Mouse (Mus musculus) v-Abl transformed pro-B cells (cell line): ENCODE data around the gene Sae1.

Experiments used
- in situ Hi-C, 2 experiments: fragments of 400-800 bp; cut with MboI; formaldehyde crosslinking; loops; one replicate each; pipeline ENCODE4 v1.15.1; 2025; ENCODE audit not compliant: unreplicated experiment in 2 of 2

Sae1 gene

GRCm38 (mm10) chr7:16404315-16405072 is 16.9 kb upstream of the Sae1 start:
- in situ Hi-C loops: loop anchor here in 1 of 2 experiments (5.0 to 10.0 kb wide), 2 partner anchors 323 to 440 kb away; partner anchors contain the start of gene Prkd2

GRCm38 (mm10) chr7:16402968-16403948 is 15.7 kb upstream of the Sae1 start:
- in situ Hi-C loops: loop anchor here in 1 of 2 experiments (5.0 to 10.0 kb wide), 2 partner anchors 324 to 442 kb away; partner anchors contain the start of gene Prkd2

- in situ Hi-C loops: loop anchor here in 1 of 2 experiments (5.0 to 10.0 kb wide), 2 partner anchors 325 to 442 kb away; partner anchors contain the start of gene Prkd2
Measured at GRCm38 (mm10) chr7:16402449-16402848, 14.8 kb upstream of the Sae1 start.

GRCm38 (mm10) chr7:16401991-16402431 is 14.4 kb upstream of the Sae1 start:
- in situ Hi-C loops: loop anchor here in 1 of 2 experiments (5.0 to 10.0 kb wide), 2 partner anchors 325 to 443 kb away; partner anchors contain the start of gene Prkd2

- in situ Hi-C loops: loop anchor here in 1 of 2 experiments (5.0 to 10.0 kb wide), 2 partner anchors 326 to 444 kb away; partner anchors contain the start of gene Prkd2
Measured at GRCm38 (mm10) chr7:16400689-16401611, 13.3 kb upstream of the Sae1 start, which contains the start of gene Zc3h4. TSS of gene Zc3h4 (plus strand) at chr7:16400910.

GRCm38 (mm10) chr7:16399820-16400688 is 12.4 kb upstream of the Sae1 start:
- in situ Hi-C loops: loop anchor here (5.0 to 10.0 kb wide), 4 partner anchors 32 to 445 kb away; partner anchors contain the start of gene Prkd2 (in 1 of the 2)

GRCm38 (mm10) chr7:16399098-16399819 is 11.7 kb upstream of the Sae1 start:
- in situ Hi-C loops: loop anchor here (5.0 kb wide), 2 partner anchors 33 to 63 kb away; no protein-coding TSS in a partner anchor

- in situ Hi-C loops: loop anchor here (5.0 kb wide), 2 partner anchors 34 to 64 kb away; no protein-coding TSS in a partner anchor
Measured at GRCm38 (mm10) chr7:16398387-16399050, 10.9 kb upstream of the Sae1 start.

- in situ Hi-C loops: loop anchor here (5.0 kb wide), 2 partner anchors 35 to 65 kb away; no protein-coding TSS in a partner anchor
Measured at GRCm38 (mm10) chr7:16397465-16397864, 9.9 kb upstream of the Sae1 start.

- in situ Hi-C loops: loop anchor here (5.0 kb wide), 2 partner anchors 36 to 66 kb away; no protein-coding TSS in a partner anchor
Measured at GRCm38 (mm10) chr7:16395944-16396343, 8.3 kb upstream of the Sae1 start.

GRCm38 (mm10) chr7:16392923-16393322 is 5.3 kb upstream of the Sae1 start:
- in situ Hi-C loops: no loop called here

GRCm38 (mm10) chr7:16389942-16390341 is 2.3 kb upstream of the Sae1 start:
- in situ Hi-C loops: loop anchor here (5.0 to 10.0 kb wide), 2 partner anchors 227 to 235 kb away; no protein-coding TSS in a partner anchor

GRCm38 (mm10) chr7:16376505-16376904 is 11.1 kb downstream of the Sae1 start:
- in situ Hi-C loops: loop anchor here in 1 of 2 experiments (10.0 kb wide), 2 partner anchors 88 to 182 kb away; no protein-coding TSS in a partner anchor

- in situ Hi-C loops: loop anchor here (5.0 to 10.0 kb wide), 4 partner anchors 83 to 183 kb away; no protein-coding TSS in a partner anchor
Measured at GRCm38 (mm10) chr7:16374989-16375388, 12.6 kb downstream of the Sae1 start.

- in situ Hi-C loops: loop anchor here (5.0 to 10.0 kb wide), 4 partner anchors 81 to 181 kb away; no protein-coding TSS in a partner anchor
Measured at GRCm38 (mm10) chr7:16373719-16374118, 13.9 kb downstream of the Sae1 start.

- in situ Hi-C loops: loop anchor here (5.0 to 10.0 kb wide), 4 partner anchors 78 to 178 kb away; no protein-coding TSS in a partner anchor
Measured at GRCm38 (mm10) chr7:16370596-16370995, 17.0 kb downstream of the Sae1 start.
